Mouse (Mus musculus): ENCODE data around the gene Tcp11. TPM values are rescaled to one million over a fixed set of nuclear protein-coding genes. Genes with fewer than 3 reads are reported as not detected.

The Tcp11 gene
- polyA plus RNA-seq, 1 experiment from 2014 or later = 1.7 TPM

DNA sequence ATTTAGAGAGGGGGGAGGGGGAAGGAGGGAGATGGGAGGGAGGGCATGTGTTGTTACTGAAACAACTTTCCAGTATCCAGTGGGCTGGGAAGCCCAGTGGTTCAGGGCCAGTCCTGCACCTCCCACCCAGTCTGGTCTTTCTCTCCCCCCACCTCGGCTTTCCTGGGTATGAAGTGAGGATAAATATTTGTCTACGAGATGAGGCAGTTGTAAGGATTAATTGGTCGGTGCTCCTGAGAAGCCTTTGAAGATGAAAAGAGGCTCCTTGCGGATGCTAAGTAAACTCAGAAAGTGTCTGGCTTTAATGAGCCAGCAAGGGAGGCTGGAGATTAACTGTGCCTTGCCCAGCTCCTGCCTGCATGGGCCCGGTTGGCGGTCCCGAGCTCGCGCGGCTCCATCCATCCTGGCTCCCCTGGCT, 21.5 kb upstream of the Tcp11 start:
- 31% methylated on average over 10 of the region's 10 CpGs for WGBS
- no peak for ATAC-seq

DNA sequence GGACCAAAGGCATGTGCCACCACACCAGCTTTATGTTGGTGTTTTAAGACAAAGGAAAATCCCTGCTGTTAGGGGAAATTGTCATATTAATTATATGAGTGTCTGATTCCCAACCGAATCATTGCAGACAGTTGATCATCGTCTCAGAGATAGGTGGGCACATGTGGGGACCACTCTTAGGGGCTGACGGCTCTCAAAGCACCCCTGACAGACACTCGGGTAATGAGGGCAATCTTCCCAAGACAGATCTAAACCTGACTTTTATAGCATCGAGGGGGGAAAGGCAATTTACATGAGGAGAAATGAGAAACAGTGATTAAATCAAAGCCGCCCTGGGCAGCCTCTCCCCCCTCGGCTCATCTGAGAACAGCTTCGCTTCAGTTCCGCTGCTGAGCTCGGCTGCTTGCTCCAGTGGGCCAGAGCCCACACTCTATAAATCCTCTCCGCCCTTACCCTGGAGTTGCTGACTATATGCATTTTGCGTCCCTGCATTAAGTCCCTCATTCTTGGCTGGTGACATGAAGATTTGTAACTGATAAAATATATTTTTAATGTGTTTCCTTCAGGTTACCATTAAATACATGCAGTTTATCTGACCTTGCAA, 20.9 kb upstream of the Tcp11 start:
- Histone ChIP-seq H3K27me3 (replicated peaks; ENCODE audit: control insufficient read depth, insufficient read depth, low read length) (no peaks in the 10 kb centered on the region), H3K4me2 (replicated peaks; ENCODE audit: low read depth) (no peak overlapping the region), H3K4me1 (replicated peaks; ENCODE audit: control insufficient read depth, insufficient read depth, low read length) (no peaks in the 10 kb centered on the region), H3K4me3 (ENCODE audit: low read depth, low read length) (no peak overlapping the region), H3K9ac (ENCODE audit: low read depth, low read length) (no peak overlapping the region), H3K36me3 (ENCODE audit: control insufficient read depth, insufficient read depth) (no peaks in the 10 kb centered on the region), H3K9me3 (ENCODE audit: control insufficient read depth) (no peaks in the 10 kb centered on the region), H3K27ac (ENCODE audit: low read depth, low read length) (no peak overlapping the region)
- no peak for ATAC-seq
- WGBS = 45% methylated on average over 12 of the region's 12 CpGs
- no peak for TF ChIP-seq CTCF (IDR thresholded peaks at IDR 0.05; ENCODE audit: low read depth)

More for the DNA sequence above, 21.5 kb upstream of the Tcp11 start:
- no peaks in the 10 kb centered on the region for H3K27me3 ChIP-seq (replicated peaks; ENCODE audit: control insufficient read depth, insufficient read depth, low read length)
- no peaks in the 10 kb centered on the region for H3K9me3 ChIP-seq (ENCODE audit: control insufficient read depth)
- TF ChIP-seq CTCF (IDR thresholded peaks at IDR 0.05; ENCODE audit: low read depth) = no peak
- no peak overlapping the region for H3K4me3 ChIP-seq (ENCODE audit: low read depth, low read length)
- H3K4me2 ChIP-seq (replicated peaks; ENCODE audit: low read depth) = no peak overlapping the region
- no peaks in the 10 kb centered on the region for H3K36me3 ChIP-seq (ENCODE audit: control insufficient read depth, insufficient read depth)
- no peak overlapping the region for H3K27ac ChIP-seq (ENCODE audit: low read depth, low read length)
- no peaks in the 10 kb centered on the region for H3K4me1 ChIP-seq (replicated peaks; ENCODE audit: control insufficient read depth, insufficient read depth, low read length)
- H3K9ac ChIP-seq (ENCODE audit: low read depth, low read length) = no peak overlapping the region

DNA sequence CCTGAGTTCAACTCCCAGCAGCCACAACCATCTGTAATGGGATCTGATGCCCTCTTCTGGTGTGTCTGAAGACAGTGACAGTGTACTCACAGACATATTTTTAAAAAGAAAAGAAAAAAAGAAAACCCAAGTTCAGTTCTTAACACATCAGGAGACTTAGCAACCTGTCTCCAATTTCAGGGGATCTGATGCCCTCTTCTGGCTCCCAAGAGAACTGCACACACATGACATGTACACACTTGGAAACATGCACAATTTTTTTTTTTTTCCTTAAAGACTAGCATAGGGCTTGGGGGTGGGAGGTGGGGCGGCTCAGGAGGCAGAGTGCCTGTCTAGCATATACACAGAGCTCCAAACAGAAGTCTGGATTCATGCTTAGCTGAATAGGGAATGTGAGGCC, 20.2 kb upstream of the Tcp11 start:
- no peaks in the 10 kb centered on the region for H3K27me3 ChIP-seq (replicated peaks; ENCODE audit: control insufficient read depth, insufficient read depth, low read length)
- H3K4me2 ChIP-seq (replicated peaks; ENCODE audit: low read depth) = no peak overlapping the region
- peak; percentile 34 for TF ChIP-seq CTCF (IDR thresholded peaks at IDR 0.05; ENCODE audit: low read depth)
- no peak overlapping the region for H3K27ac ChIP-seq (ENCODE audit: low read depth, low read length)
- H3K36me3 ChIP-seq (ENCODE audit: control insufficient read depth, insufficient read depth) = no peaks in the 10 kb centered on the region
- 88% methylated on average over 1 of the region's 1 CpGs for WGBS
- H3K4me3 ChIP-seq (ENCODE audit: low read depth, low read length) = no peak overlapping the region
- no peak for ATAC-seq
- no peak overlapping the region for H3K9ac ChIP-seq (ENCODE audit: low read depth, low read length)
- H3K4me1 ChIP-seq (replicated peaks; ENCODE audit: control insufficient read depth, insufficient read depth, low read length) = no peaks in the 10 kb centered on the region
- no peaks in the 10 kb centered on the region for H3K9me3 ChIP-seq (ENCODE audit: control insufficient read depth)

DNA sequence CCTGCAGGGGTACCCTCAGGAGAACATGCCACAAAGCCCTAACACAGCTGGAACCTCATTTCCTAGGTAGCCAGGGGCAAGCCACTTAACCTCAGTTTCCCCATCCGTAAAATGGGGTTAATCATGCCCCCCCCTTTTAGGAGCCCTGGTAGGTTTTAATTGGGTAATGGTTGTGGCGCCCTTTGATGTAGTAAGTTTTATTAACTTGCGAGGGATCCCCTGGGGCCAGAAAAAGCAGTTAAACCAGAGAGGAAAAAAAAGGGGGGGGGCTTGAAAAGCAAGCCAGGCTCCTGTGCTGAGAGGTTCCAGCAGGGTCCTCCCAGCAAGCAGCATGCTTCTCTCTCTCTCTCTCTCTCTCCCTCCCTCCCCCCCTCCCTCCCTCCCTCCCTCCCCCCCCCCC, 18.6 kb upstream of the Tcp11 start:
- no peaks in the 10 kb centered on the region for H3K4me1 ChIP-seq (replicated peaks; ENCODE audit: control insufficient read depth, insufficient read depth, low read length)
- WGBS = 72% methylated on average over 3 of the region's 3 CpGs
- no peaks in the 10 kb centered on the region for H3K9me3 ChIP-seq (ENCODE audit: control insufficient read depth)
- no peak overlapping the region for H3K4me2 ChIP-seq (replicated peaks; ENCODE audit: low read depth)
- no peaks in the 10 kb centered on the region for H3K27me3 ChIP-seq (replicated peaks; ENCODE audit: control insufficient read depth, insufficient read depth, low read length)
- ATAC-seq = no peak
- H3K36me3 ChIP-seq (ENCODE audit: control insufficient read depth, insufficient read depth) = no peaks in the 10 kb centered on the region
- no peak overlapping the region for H3K4me3 ChIP-seq (ENCODE audit: low read depth, low read length)
- no peak overlapping the region for H3K27ac ChIP-seq (ENCODE audit: low read depth, low read length)
- no peak for TF ChIP-seq CTCF (IDR thresholded peaks at IDR 0.05; ENCODE audit: low read depth)
- no peak overlapping the region for H3K9ac ChIP-seq (ENCODE audit: low read depth, low read length)

DNA sequence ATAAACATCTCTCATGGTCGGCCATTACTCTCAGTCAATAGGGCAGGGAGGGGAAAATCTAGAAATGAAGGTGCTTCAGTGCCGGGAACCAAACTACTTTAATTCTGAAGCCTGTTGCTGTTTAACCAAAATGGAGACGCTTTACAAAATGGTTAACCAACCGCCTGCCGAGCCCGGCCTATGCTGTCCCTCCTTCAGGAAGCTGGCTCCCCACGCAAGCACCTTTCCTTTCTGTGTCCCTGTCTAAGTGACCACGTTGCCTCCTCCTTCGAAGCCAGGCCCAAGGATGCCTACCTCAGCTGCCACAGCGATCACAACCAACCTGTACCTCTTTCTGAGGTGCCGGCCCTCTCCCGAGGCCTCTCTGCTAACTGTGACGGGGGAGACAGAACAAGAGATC, 16.9 kb upstream of the Tcp11 start:
- no peak for TF ChIP-seq CTCF (IDR thresholded peaks at IDR 0.05; ENCODE audit: low read depth)
- Histone ChIP-seq H3K4me2 (replicated peaks; ENCODE audit: low read depth) (no peak overlapping the region), H3K27me3 (replicated peaks; ENCODE audit: control insufficient read depth, insufficient read depth, low read length) (no peaks in the 10 kb centered on the region), H3K27ac (ENCODE audit: low read depth, low read length) (no peak overlapping the region), H3K4me3 (ENCODE audit: low read depth, low read length) (no peak overlapping the region), H3K36me3 (ENCODE audit: control insufficient read depth, insufficient read depth) (no peaks in the 10 kb centered on the region), H3K9ac (ENCODE audit: low read depth, low read length) (no peak overlapping the region), H3K9me3 (ENCODE audit: control insufficient read depth) (0 out of 2 replicates have a peak, but pooled peaks cover 1% of the 10 kb centered on the region), H3K4me1 (replicated peaks; ENCODE audit: control insufficient read depth, insufficient read depth, low read length) (no peaks in the 10 kb centered on the region)
- WGBS = 77% methylated on average over 13 of the region's 13 CpGs
- no peak for ATAC-seq

DNA sequence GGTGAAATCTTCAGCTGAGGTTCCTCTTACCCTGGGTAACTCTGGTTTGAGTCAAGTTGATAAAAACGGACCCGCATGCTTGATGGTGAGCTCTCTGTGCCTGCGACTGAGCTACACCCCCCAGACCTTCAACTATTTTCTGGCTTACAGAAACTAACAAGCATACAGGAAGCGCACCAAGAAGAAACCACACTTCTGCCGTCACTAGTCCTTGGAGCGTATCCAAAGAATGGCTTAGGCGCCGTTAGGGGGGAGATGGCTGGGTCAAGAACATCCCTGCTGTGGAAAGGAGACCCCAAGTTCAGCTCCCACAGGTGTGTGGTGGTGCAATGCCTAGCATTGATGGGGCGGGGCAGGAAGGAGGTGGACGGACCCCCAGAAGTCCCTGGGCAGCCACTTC, 16.0 kb upstream of the Tcp11 start:
- WGBS = 81% methylated on average over 10 of the region's 10 CpGs
- H3K27me3 ChIP-seq (replicated peaks; ENCODE audit: control insufficient read depth, insufficient read depth, low read length) = no peaks in the 10 kb centered on the region
- H3K27ac ChIP-seq (ENCODE audit: low read depth, low read length) = no peak overlapping the region
- H3K36me3 ChIP-seq (ENCODE audit: control insufficient read depth, insufficient read depth) = no peaks in the 10 kb centered on the region
- 0 out of 2 replicates have a peak, but pooled peaks cover 2% of the 10 kb centered on the region for H3K9me3 ChIP-seq (ENCODE audit: control insufficient read depth)
- TF ChIP-seq CTCF (IDR thresholded peaks at IDR 0.05; ENCODE audit: low read depth) = no peak
- H3K4me3 ChIP-seq (ENCODE audit: low read depth, low read length) = no peak overlapping the region
- H3K4me2 ChIP-seq (replicated peaks; ENCODE audit: low read depth) = no peak overlapping the region
- no peak for ATAC-seq
- no peak overlapping the region for H3K9ac ChIP-seq (ENCODE audit: low read depth, low read length)
- H3K4me1 ChIP-seq (replicated peaks; ENCODE audit: control insufficient read depth, insufficient read depth, low read length) = no peaks in the 10 kb centered on the region

DNA sequence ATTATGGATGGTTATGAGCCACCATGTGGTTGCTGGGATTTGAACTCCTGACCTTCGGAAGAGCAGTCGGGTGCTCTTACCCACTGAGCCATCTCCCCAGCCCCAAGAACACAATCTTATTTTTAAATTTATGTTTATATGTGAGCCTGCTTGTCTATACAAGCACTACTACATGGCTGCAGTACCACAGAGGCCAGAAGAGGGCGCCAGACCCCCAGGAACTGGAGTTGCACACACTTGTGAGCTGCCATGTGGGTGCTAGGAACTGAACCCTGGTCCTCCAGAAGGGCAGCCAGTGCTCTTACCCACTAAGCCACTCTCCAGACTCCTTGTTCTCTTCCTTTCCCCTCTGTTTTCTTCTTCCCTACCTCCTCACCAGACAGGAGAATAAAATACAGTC, 13.4 kb upstream of the Tcp11 start:
- Histone ChIP-seq H3K4me1 (replicated peaks; ENCODE audit: control insufficient read depth, insufficient read depth, low read length) (no peaks in the 10 kb centered on the region), H3K9me3 (ENCODE audit: control insufficient read depth) (0 out of 2 replicates have a peak, but pooled peaks cover 2% of the 10 kb centered on the region), H3K4me3 (ENCODE audit: low read depth, low read length) (no peak overlapping the region), H3K27me3 (replicated peaks; ENCODE audit: control insufficient read depth, insufficient read depth, low read length) (no peaks in the 10 kb centered on the region), H3K9ac (ENCODE audit: low read depth, low read length) (no peak overlapping the region), H3K36me3 (ENCODE audit: control insufficient read depth, insufficient read depth) (no peaks in the 10 kb centered on the region), H3K4me2 (replicated peaks; ENCODE audit: low read depth) (no peak overlapping the region), H3K27ac (ENCODE audit: low read depth, low read length) (no peak overlapping the region)
- WGBS = 83% methylated on average over 3 of the region's 3 CpGs
- ATAC-seq = no peak
- peak; percentile 38 for TF ChIP-seq CTCF (IDR thresholded peaks at IDR 0.05; ENCODE audit: low read depth)
